Mouse (Mus musculus): ENCODE results near the gene Gsk3a. TPM values are rescaled to one million over a fixed set of nuclear protein-coding genes. Genes with fewer than 3 reads are reported as not detected.

Gene Gsk3a
- polyA plus RNA-seq, 1 experiment = 87.3 TPM

DNA sequence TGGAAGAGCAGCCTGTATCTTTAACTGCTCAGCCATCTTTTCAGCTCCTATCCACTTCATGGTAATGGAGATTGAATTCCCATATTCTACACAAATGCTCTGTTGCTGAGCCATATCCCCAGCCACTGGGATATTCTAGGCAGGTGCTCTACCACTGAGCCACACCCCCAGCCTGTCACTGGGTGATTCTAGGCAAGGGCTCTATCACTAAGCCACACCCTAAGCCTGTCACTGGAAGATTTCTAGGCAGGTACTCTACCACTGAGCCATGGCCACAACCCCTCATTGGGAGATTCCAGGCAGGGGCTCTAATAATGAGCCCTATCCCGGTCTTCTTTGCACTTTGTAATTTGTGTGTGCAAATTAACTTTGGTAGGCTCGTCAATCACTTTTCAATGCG lies 42.5 kb downstream of the Gsk3a start:
- H3K4me3 ChIP-seq (ENCODE audit: insufficient read depth, poor library complexity, severe bottlenecking) = no peak overlapping the region
- no peak overlapping the region for H3ac ChIP-seq (ENCODE audit: control insufficient read depth, insufficient read length, low read depth)
- no peaks in the 10 kb centered on the region for H3K79me2 ChIP-seq (ENCODE audit: control insufficient read depth, insufficient read depth)
- no peak for TF ChIP-seq MYOG (IDR thresholded peaks at IDR 0.05; ENCODE audit: control insufficient read depth, extremely low read depth, insufficient read length)
- TF ChIP-seq FOSL1 (IDR thresholded peaks at IDR 0.05; ENCODE audit: insufficient read depth, low read length, poor library complexity, severe bottlenecking) = no peak
- no peak for TF ChIP-seq USF1 (IDR thresholded peaks at IDR 0.05; ENCODE audit: low read depth)
- TF ChIP-seq MYOD1 (IDR thresholded peaks at IDR 0.05; ENCODE audit: control insufficient read depth, insufficient read length, low read depth) = no peak
- no peak for TF ChIP-seq CTCF (IDR thresholded peaks at IDR 0.05; ENCODE audit: control insufficient read depth, insufficient read depth, insufficient read length)
- no peak for TF ChIP-seq MAX (IDR thresholded peaks at IDR 0.05)
- no peak for TF ChIP-seq CEBPB (IDR thresholded peaks at IDR 0.05; ENCODE audit: low read depth)
- no peaks in the 10 kb centered on the region for H3K36me3 ChIP-seq (ENCODE audit: control insufficient read depth, insufficient read depth)
- H3K27me3 ChIP-seq (ENCODE audit: control insufficient read depth, insufficient read depth, insufficient read length) = peaks cover 10% of the 10 kb centered on the region
- H3K79me3 ChIP-seq (ENCODE audit: low read depth) = no peaks in the 10 kb centered on the region

DNA sequence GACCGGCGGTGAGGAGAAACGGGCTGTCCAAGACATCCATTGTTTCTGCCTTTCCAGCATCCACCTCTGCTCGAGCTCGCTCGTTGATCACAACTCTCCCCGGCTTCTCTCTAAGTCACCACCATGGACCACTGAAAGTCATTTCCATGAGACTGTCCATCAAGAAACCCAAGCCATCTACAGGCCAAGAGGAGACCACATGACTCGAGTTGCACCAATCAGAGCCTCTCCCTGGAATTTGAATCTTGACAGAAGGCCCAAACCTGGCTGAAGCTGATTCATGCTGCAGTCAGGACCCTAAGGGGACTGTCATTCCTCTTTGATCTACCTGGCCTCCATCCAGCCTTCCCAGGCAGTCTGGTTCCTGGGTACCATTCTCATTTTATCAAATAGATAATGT lies 45.5 kb downstream of the Gsk3a start:
- Histone ChIP-seq H3K4me3 (ENCODE audit: insufficient read depth, poor library complexity, severe bottlenecking) (no peak overlapping the region), H3K79me2 (ENCODE audit: control insufficient read depth, insufficient read depth) (no peaks in the 10 kb centered on the region)
- TF ChIP-seq CEBPB (IDR thresholded peaks at IDR 0.05; ENCODE audit: low read depth) (no peak), FOSL1 (IDR thresholded peaks at IDR 0.05; ENCODE audit: insufficient read depth, low read length, poor library complexity, severe bottlenecking) (no peak), MYOD1 (IDR thresholded peaks at IDR 0.05; ENCODE audit: control insufficient read depth, insufficient read length, low read depth) (no peak), CTCF (IDR thresholded peaks at IDR 0.05; ENCODE audit: control insufficient read depth, insufficient read depth, insufficient read length) (no peak), MAX (IDR thresholded peaks at IDR 0.05) (no peak), USF1 (IDR thresholded peaks at IDR 0.05; ENCODE audit: low read depth) (no peak), MYOG (IDR thresholded peaks at IDR 0.05; ENCODE audit: control insufficient read depth, extremely low read depth, insufficient read length) (no peak)

DNA sequence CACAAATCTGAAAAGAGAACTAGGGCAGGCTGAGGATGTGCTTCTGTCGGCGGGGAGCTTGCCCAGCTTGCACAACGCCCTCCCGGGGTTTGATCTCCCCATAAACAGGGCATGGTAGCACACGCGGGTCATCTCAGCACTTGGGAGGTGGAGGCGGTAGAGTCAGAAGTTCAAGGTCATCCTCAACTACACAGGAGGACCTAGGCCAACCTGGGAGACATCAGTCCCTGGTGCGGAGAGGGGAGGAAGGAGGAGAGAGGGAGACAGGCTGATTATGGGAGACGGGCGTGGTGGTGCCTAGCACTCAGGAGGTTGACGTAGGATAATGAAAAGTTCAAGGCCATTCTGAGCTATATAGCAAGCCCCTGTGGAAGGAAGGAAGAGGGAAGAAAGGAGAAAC lies 46.8 kb downstream of the Gsk3a start:
- TF ChIP-seq USF1 (IDR thresholded peaks at IDR 0.05; ENCODE audit: low read depth) (no peak), MYOG (IDR thresholded peaks at IDR 0.05; ENCODE audit: control insufficient read depth, extremely low read depth, insufficient read length) (no peak), CEBPB (IDR thresholded peaks at IDR 0.05; ENCODE audit: low read depth) (no peak), MAX (IDR thresholded peaks at IDR 0.05) (no peak), FOSL1 (IDR thresholded peaks at IDR 0.05; ENCODE audit: insufficient read depth, low read length, poor library complexity, severe bottlenecking) (no peak), CTCF (IDR thresholded peaks at IDR 0.05; ENCODE audit: control insufficient read depth, insufficient read depth, insufficient read length) (no peak), MYOD1 (IDR thresholded peaks at IDR 0.05; ENCODE audit: control insufficient read depth, insufficient read length, low read depth) (no peak)
- no peak overlapping the region for H3ac ChIP-seq (ENCODE audit: control insufficient read depth, insufficient read length, low read depth)

More for the DNA sequence above, 45.5 kb downstream of the Gsk3a start:
- H3ac ChIP-seq (ENCODE audit: control insufficient read depth, insufficient read length, low read depth) = no peak overlapping the region
- no peaks in the 10 kb centered on the region for H3K79me3 ChIP-seq (ENCODE audit: low read depth)
- H3K27me3 ChIP-seq (ENCODE audit: control insufficient read depth, insufficient read depth, insufficient read length) = peaks cover 10% of the 10 kb centered on the region
- H3K36me3 ChIP-seq (ENCODE audit: control insufficient read depth, insufficient read depth) = no peaks in the 10 kb centered on the region

DNA sequence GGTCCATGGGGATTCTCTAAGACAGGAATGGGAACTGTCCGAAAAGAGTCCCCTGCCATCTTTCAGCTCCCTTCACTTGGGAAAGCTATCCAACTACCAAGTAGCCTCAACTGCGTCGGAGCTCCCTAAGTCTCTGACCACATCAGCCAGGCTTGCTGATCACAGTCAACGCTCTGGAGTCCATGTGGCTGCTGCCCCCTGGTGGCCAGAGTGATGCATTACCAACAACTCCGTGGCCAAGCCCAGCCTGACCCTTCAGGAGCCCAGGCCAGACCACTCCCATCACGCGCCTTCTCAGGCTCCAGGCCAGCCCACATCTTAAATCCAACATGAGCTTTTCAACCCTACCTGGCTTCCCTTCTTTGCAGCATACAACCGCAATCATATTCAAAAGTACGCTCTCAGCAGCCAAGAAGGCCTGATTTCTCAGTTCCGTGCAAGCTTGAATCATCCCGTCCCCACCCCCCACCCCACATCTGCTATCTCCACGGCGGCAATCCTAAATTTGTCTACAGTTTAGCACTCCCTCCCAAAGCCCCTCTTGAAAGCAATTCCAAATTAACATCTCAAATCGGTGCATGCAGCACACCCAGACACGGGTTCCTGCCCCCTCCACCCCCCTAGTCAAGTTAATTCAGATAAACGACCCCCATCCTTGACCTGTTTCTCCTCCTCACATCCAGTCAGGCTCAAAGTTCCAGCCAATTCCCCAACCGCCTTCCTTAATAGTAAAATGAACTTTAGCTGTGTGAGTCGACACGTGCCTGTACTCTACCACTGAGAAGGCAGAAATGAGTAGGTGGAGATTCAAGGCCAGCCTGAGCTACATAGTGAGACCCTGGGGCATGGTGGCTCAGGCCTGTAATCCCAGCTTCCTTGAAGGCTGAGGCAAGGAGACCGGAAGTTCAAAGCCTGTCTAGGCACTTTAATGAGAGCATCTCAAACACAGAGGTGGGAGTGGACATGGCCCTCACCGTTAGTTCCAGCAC lies 49.7 kb downstream of the Gsk3a start:
- no peak overlapping the region for H3ac ChIP-seq (ENCODE audit: control insufficient read depth, insufficient read length, low read depth)
- TF ChIP-seq CEBPB (IDR thresholded peaks at IDR 0.05; ENCODE audit: low read depth) = no peak
- TF ChIP-seq USF1 (IDR thresholded peaks at IDR 0.05; ENCODE audit: low read depth) = no peak
- peak; percentile 36 for TF ChIP-seq MAX (IDR thresholded peaks at IDR 0.05)
- TF ChIP-seq MYOG (IDR thresholded peaks at IDR 0.05; ENCODE audit: control insufficient read depth, extremely low read depth, insufficient read length) = no peak
- no peak for TF ChIP-seq MYOD1 (IDR thresholded peaks at IDR 0.05; ENCODE audit: control insufficient read depth, insufficient read length, low read depth)
- no peak for TF ChIP-seq FOSL1 (IDR thresholded peaks at IDR 0.05; ENCODE audit: insufficient read depth, low read length, poor library complexity, severe bottlenecking)
- peak; percentile 93 for TF ChIP-seq CTCF (IDR thresholded peaks at IDR 0.05; ENCODE audit: control insufficient read depth, insufficient read depth, insufficient read length)
- peaks cover 5% of the 10 kb centered on the region for H3K27me3 ChIP-seq (ENCODE audit: control insufficient read depth, insufficient read depth, insufficient read length)
- H3K36me3 ChIP-seq (ENCODE audit: control insufficient read depth, insufficient read depth) = no peaks in the 10 kb centered on the region
- H3K79me3 ChIP-seq (ENCODE audit: low read depth) = no peaks in the 10 kb centered on the region
- no peak overlapping the region for H3K4me3 ChIP-seq (ENCODE audit: insufficient read depth, poor library complexity, severe bottlenecking)
- no peaks in the 10 kb centered on the region for H3K79me2 ChIP-seq (ENCODE audit: control insufficient read depth, insufficient read depth)

More for the DNA sequence above, 46.8 kb downstream of the Gsk3a start:
- H3K4me3 ChIP-seq (ENCODE audit: insufficient read depth, poor library complexity, severe bottlenecking) = no peak overlapping the region
- H3K79me2 ChIP-seq (ENCODE audit: control insufficient read depth, insufficient read depth) = no peaks in the 10 kb centered on the region
- H3K79me3 ChIP-seq (ENCODE audit: low read depth) = no peaks in the 10 kb centered on the region
- no peaks in the 10 kb centered on the region for H3K36me3 ChIP-seq (ENCODE audit: control insufficient read depth, insufficient read depth)
- peaks cover 10% of the 10 kb centered on the region for H3K27me3 ChIP-seq (ENCODE audit: control insufficient read depth, insufficient read depth, insufficient read length)

DNA sequence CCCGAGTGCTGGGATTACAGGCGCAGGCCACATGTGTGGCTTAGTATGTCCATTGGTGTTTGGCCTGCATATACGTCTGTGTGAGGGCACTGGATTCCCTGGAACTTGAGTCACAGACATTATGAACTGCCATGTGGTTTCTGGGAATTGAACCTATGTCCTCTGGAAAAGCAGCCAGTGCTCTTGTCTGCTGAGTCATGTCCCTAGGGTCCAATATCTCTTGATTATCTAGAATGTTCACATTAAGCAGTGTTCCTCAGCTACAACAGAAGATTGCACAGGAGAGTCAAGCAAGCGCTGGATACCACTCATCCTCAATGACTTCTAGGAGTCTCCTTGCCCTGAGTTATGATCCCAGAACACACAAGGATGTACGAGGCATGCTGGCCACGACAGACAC lies 53.6 kb downstream of the Gsk3a start:
- no peaks in the 10 kb centered on the region for H3K36me3 ChIP-seq (ENCODE audit: control insufficient read depth, insufficient read depth)
- TF ChIP-seq USF1 (IDR thresholded peaks at IDR 0.05; ENCODE audit: low read depth) = no peak
- TF ChIP-seq MYOD1 (IDR thresholded peaks at IDR 0.05; ENCODE audit: control insufficient read depth, insufficient read length, low read depth) = no peak
- no peak for TF ChIP-seq CTCF (IDR thresholded peaks at IDR 0.05; ENCODE audit: control insufficient read depth, insufficient read depth, insufficient read length)
- H3K4me3 ChIP-seq (ENCODE audit: insufficient read depth, poor library complexity, severe bottlenecking) = no peak overlapping the region
- H3K79me3 ChIP-seq (ENCODE audit: low read depth) = no peaks in the 10 kb centered on the region
- H3K27me3 ChIP-seq (ENCODE audit: control insufficient read depth, insufficient read depth, insufficient read length) = peaks cover 24% of the 10 kb centered on the region
- no peaks in the 10 kb centered on the region for H3K79me2 ChIP-seq (ENCODE audit: control insufficient read depth, insufficient read depth)
- H3ac ChIP-seq (ENCODE audit: control insufficient read depth, insufficient read length, low read depth) = no peak overlapping the region
